Mouse (Mus musculus): ENCODE data around the gene Ednra. TPM values are rescaled to one million over a fixed set of nuclear protein-coding genes. Genes with fewer than 3 reads are reported as not detected.

Ednra gene
- polyA plus RNA-seq, 1 experiment from 2014 or later: 3.9 TPM

- Histone ChIP-seq H3K9me3 (replicated peaks) (no peaks in the 10 kb centered on the region), H3K27me3 (replicated peaks) (no peaks in the 10 kb centered on the region), H3K36me3 (no peaks in the 10 kb centered on the region), H3K4me3 (no peak overlapping the region), H3K4me1 (no peaks in the 10 kb centered on the region), H3K4me2 (no peak overlapping the region), H3K9ac (no peak overlapping the region), H3K27ac (no peak overlapping the region)
- WGBS (ENCODE audit: insufficient replicate concordance): 44% methylated on average over 3 of the region's 3 CpGs
- ATAC-seq: no peak
Measured at GRCm38 (mm10) chr8:77744476-77744875, 20.2 kb upstream of the Ednra start.

GRCm38 (mm10) chr8:77742395-77742794, 18.1 kb upstream of the Ednra start:
- Histone ChIP-seq H3K4me2 (no peak overlapping the region), H3K4me3 (no peak overlapping the region), H3K9ac (no peak overlapping the region), H3K36me3 (no peaks in the 10 kb centered on the region), H3K9me3 (replicated peaks) (no peaks in the 10 kb centered on the region), H3K4me1 (no peaks in the 10 kb centered on the region), H3K27me3 (replicated peaks) (no peaks in the 10 kb centered on the region), H3K27ac (no peak overlapping the region)
- WGBS (ENCODE audit: insufficient replicate concordance): 53% methylated on average over 2 of the region's 3 CpGs
- no peak for ATAC-seq

GRCm38 (mm10) chr8:77741050-77741777, 16.9 kb upstream of the Ednra start:
- H3K9me3 ChIP-seq (replicated peaks): no peaks in the 10 kb centered on the region
- H3K4me1 ChIP-seq: no peaks in the 10 kb centered on the region
- H3K4me3 ChIP-seq: no peak overlapping the region
- no peaks in the 10 kb centered on the region for H3K36me3 ChIP-seq
- no peak overlapping the region for H3K27ac ChIP-seq
- no peak overlapping the region for H3K9ac ChIP-seq
- H3K4me2 ChIP-seq: no peak overlapping the region
- 67% methylated on average over 6 of the region's 6 CpGs for WGBS (ENCODE audit: insufficient replicate concordance)
- H3K27me3 ChIP-seq (replicated peaks): no peaks in the 10 kb centered on the region
- ATAC-seq: no peak

GRCm38 (mm10) chr8:77738419-77738818, 14.2 kb upstream of the Ednra start:
- no peak overlapping the region for H3K4me2 ChIP-seq
- WGBS (ENCODE audit: insufficient replicate concordance): 88% methylated on average over 6 of the region's 6 CpGs

GRCm38 (mm10) chr8:77737327-77737726, 13.1 kb upstream of the Ednra start:
- Histone ChIP-seq H3K4me1 (no peaks in the 10 kb centered on the region), H3K9ac (no peak overlapping the region), H3K9me3 (replicated peaks) (0 out of 2 replicates have a peak, but pooled peaks cover 2% of the 10 kb centered on the region), H3K27ac (no peak overlapping the region), H3K36me3 (no peaks in the 10 kb centered on the region), H3K27me3 (replicated peaks) (no peaks in the 10 kb centered on the region), H3K4me2 (no peak overlapping the region), H3K4me3 (no peak overlapping the region)
- no peak for ATAC-seq
- WGBS (ENCODE audit: insufficient replicate concordance): 60% methylated on average over 9 of the region's 9 CpGs

More at GRCm38 (mm10) chr8:77738419-77738818, 14.2 kb upstream of the Ednra start:
- H3K27ac ChIP-seq: no peak overlapping the region
- no peaks in the 10 kb centered on the region for H3K9me3 ChIP-seq (replicated peaks)
- H3K4me3 ChIP-seq: no peak overlapping the region
- ATAC-seq: no peak
- H3K27me3 ChIP-seq (replicated peaks): no peaks in the 10 kb centered on the region
- H3K9ac ChIP-seq: no peak overlapping the region
- no peaks in the 10 kb centered on the region for H3K36me3 ChIP-seq
- no peaks in the 10 kb centered on the region for H3K4me1 ChIP-seq

GRCm38 (mm10) chr8:77733792-77734191, 9.5 kb upstream of the Ednra start:
- no peak for ATAC-seq
- WGBS (ENCODE audit: insufficient replicate concordance): 76% methylated on average over 2 of the region's 2 CpGs
- no peak overlapping the region for H3K9ac ChIP-seq

GRCm38 (mm10) chr8:77732964-77733363, 8.7 kb upstream of the Ednra start:
- WGBS (ENCODE audit: insufficient replicate concordance): 46% methylated on average over 3 of the region's 3 CpGs
- ATAC-seq: no peak
- Histone ChIP-seq H3K4me2 (no peak overlapping the region), H3K9ac (no peak overlapping the region), H3K27ac (no peak overlapping the region), H3K4me1 (no peaks in the 10 kb centered on the region), H3K4me3 (no peak overlapping the region), H3K9me3 (replicated peaks) (0 out of 2 replicates have a peak, but pooled peaks cover 2% of the 10 kb centered on the region), H3K27me3 (replicated peaks) (no peaks in the 10 kb centered on the region), H3K36me3 (no peaks in the 10 kb centered on the region)

More at GRCm38 (mm10) chr8:77733792-77734191, 9.5 kb upstream of the Ednra start:
- Histone ChIP-seq H3K27me3 (replicated peaks) (no peaks in the 10 kb centered on the region), H3K36me3 (no peaks in the 10 kb centered on the region), H3K4me2 (no peak overlapping the region), H3K4me3 (no peak overlapping the region), H3K27ac (no peak overlapping the region), H3K9me3 (replicated peaks) (0 out of 2 replicates have a peak, but pooled peaks cover 2% of the 10 kb centered on the region), H3K4me1 (no peaks in the 10 kb centered on the region)

GRCm38 (mm10) chr8:77725406-77725805, 1.1 kb upstream of the Ednra start:
- no peak for ATAC-seq
- no peaks in the 10 kb centered on the region for H3K36me3 ChIP-seq
- H3K4me3 ChIP-seq: no peak overlapping the region
- H3K4me2 ChIP-seq: no peak overlapping the region
- H3K27me3 ChIP-seq (replicated peaks): no peaks in the 10 kb centered on the region
- 65% methylated on average over 5 of the region's 5 CpGs for WGBS (ENCODE audit: insufficient replicate concordance)
- no peak overlapping the region for H3K27ac ChIP-seq
- H3K9ac ChIP-seq: no peak overlapping the region
- H3K9me3 ChIP-seq (replicated peaks): no peaks in the 10 kb centered on the region
- H3K4me1 ChIP-seq: peaks cover 25% of the 10 kb centered on the region

GRCm38 (mm10) chr8:77723534-77724045, 674 bp downstream of the Ednra start:
- no peaks in the 10 kb centered on the region for H3K36me3 ChIP-seq
- peak; percentile 75 for ATAC-seq
- peak overlapping the region; percentile 62 for H3K4me2 ChIP-seq
- H3K9me3 ChIP-seq (replicated peaks): no peaks in the 10 kb centered on the region
- peak overlapping the region; percentile 41 for H3K9ac ChIP-seq
- no peaks in the 10 kb centered on the region for H3K27me3 ChIP-seq (replicated peaks)
- peak overlapping the region; percentile 46 for H3K4me3 ChIP-seq
- peaks cover 25% of the 10 kb centered on the region for H3K4me1 ChIP-seq
- 5% methylated on average over 16 of the region's 16 CpGs for WGBS (ENCODE audit: insufficient replicate concordance)
- peak overlapping the region; percentile 62 for H3K27ac ChIP-seq

GRCm38 (mm10) chr8:77723018-77723417, 1.2 kb downstream of the Ednra start:
- no peak overlapping the region for H3K4me3 ChIP-seq
- H3K36me3 ChIP-seq: no peaks in the 10 kb centered on the region
- no peak for ATAC-seq
- H3K27me3 ChIP-seq (replicated peaks): no peaks in the 10 kb centered on the region
- 74% methylated on average over 4 of the region's 4 CpGs for WGBS (ENCODE audit: insufficient replicate concordance)
- peak overlapping the region; percentile 62 for H3K4me2 ChIP-seq
- peaks cover 25% of the 10 kb centered on the region for H3K4me1 ChIP-seq
- no peaks in the 10 kb centered on the region for H3K9me3 ChIP-seq (replicated peaks)
- no peak overlapping the region for H3K27ac ChIP-seq
- H3K9ac ChIP-seq: no peak overlapping the region

- Histone ChIP-seq H3K4me3 (no peak overlapping the region), H3K4me2 (no peak overlapping the region), H3K9me3 (replicated peaks) (no peaks in the 10 kb centered on the region), H3K36me3 (no peaks in the 10 kb centered on the region), H3K27ac (no peak overlapping the region), H3K27me3 (replicated peaks) (no peaks in the 10 kb centered on the region), H3K9ac (no peak overlapping the region), H3K4me1 (peaks cover 12% of the 10 kb centered on the region)
- WGBS (ENCODE audit: insufficient replicate concordance): 54% methylated on average over 2 of the region's 2 CpGs
- no peak for ATAC-seq
Measured at GRCm38 (mm10) chr8:77718933-77719332, 5.3 kb downstream of the Ednra start.

GRCm38 (mm10) chr8:77717036-77717435, 7.2 kb downstream of the Ednra start:
- Histone ChIP-seq H3K27ac (no peak overlapping the region), H3K36me3 (no peaks in the 10 kb centered on the region), H3K4me1 (peaks cover 7% of the 10 kb centered on the region; the same call in 1 of the 2 replicates), H3K9ac (no peak overlapping the region), H3K27me3 (replicated peaks) (no peaks in the 10 kb centered on the region), H3K4me3 (no peak overlapping the region), H3K4me2 (no peak overlapping the region), H3K9me3 (replicated peaks) (no peaks in the 10 kb centered on the region)
- no peak for ATAC-seq
- 55% methylated on average over 2 of the region's 2 CpGs for WGBS (ENCODE audit: insufficient replicate concordance)
